Mouse (Mus musculus): ENCODE results near the gene Sc5d. TPM values are rescaled to one million over a fixed set of nuclear protein-coding genes. Genes with fewer than 3 reads are reported as not detected.

Sc5d gene
- polyA plus RNA-seq, 1 experiment from 2014 or later, result 77.6 TPM

DNA sequence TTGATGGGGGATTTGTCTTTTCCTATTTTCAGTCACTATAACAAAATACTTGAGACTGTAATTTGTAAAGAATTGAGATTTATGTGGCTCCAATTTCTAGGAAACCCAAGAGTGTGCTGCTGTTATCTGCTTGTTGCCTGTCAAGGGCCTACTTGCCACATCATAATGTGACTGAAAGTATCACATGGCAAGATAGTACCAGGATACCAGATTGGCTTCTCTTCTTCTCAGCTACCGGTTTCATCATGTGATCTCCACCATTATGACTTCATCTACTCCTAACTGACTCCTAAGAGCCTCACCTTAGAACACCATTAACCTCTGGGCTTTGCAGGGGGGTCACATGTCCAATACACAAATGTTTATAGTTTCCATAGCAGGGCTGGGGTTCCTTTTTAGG, 49.9 kb downstream of the Sc5d start:
- ATAC-seq (replicated peaks; ENCODE audit: low FRiP score, low TSS enrichment, low read depth), result no peak
- H3K36me3 ChIP-seq (ENCODE audit: control insufficient read depth, insufficient read depth, low read length), result no peaks in the 10 kb centered on the region
- H3K4me2 ChIP-seq (ENCODE audit: low read length), result no peak overlapping the region
- no peak overlapping the region for H3K4me3 ChIP-seq (ENCODE audit: low read depth, low read length)
- H3K27me3 ChIP-seq (replicated peaks; ENCODE audit: control insufficient read depth, insufficient read depth, low read length), result no peaks in the 10 kb centered on the region
- no peaks in the 10 kb centered on the region for H3K4me1 ChIP-seq (replicated peaks; ENCODE audit: control insufficient read depth, insufficient read depth, low read length)
- 96% methylated on average over 1 of the region's 1 CpGs for WGBS
- no peaks in the 10 kb centered on the region for H3K9me3 ChIP-seq (ENCODE audit: control insufficient read depth, low read length)
- no peak for DNase-seq (ENCODE audit: low spot score)
- no peak overlapping the region for H3K9ac ChIP-seq (ENCODE audit: low read length)
- no peak overlapping the region for H3K27ac ChIP-seq (ENCODE audit: low read depth)

DNA sequence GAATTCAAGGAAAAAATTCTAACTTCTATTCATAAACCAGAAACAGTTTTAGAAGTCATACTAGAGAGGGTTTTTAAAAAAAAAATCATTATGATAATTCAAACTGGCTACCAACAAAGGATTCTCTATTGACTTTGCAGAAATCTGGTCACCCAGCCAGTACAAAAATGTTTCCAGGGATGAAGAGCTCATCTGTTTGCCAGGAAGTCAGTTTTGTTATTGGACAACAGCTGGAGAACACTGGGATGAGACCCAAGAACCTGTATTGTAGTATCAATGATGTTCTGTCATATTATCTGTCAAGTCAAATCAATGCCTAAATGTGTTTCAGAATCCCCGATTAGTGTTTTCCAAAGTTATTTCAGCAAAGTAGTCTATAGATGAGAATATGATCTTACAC, 50.9 kb downstream of the Sc5d start:
- no peaks in the 10 kb centered on the region for H3K27me3 ChIP-seq (replicated peaks; ENCODE audit: control insufficient read depth, insufficient read depth, low read length)
- 77% methylated on average over 1 of the region's 1 CpGs for WGBS
- no peaks in the 10 kb centered on the region for H3K36me3 ChIP-seq (ENCODE audit: control insufficient read depth, insufficient read depth, low read length)
- no peaks in the 10 kb centered on the region for H3K9me3 ChIP-seq (ENCODE audit: control insufficient read depth, low read length)
- no peak overlapping the region for H3K4me2 ChIP-seq (ENCODE audit: low read length)
- ATAC-seq (replicated peaks; ENCODE audit: low FRiP score, low TSS enrichment, low read depth), result no peak
- H3K4me1 ChIP-seq (replicated peaks; ENCODE audit: control insufficient read depth, insufficient read depth, low read length), result no peaks in the 10 kb centered on the region
- no peak for DNase-seq (ENCODE audit: low spot score)
- no peak overlapping the region for H3K4me3 ChIP-seq (ENCODE audit: low read depth, low read length)
- H3K9ac ChIP-seq (ENCODE audit: low read length), result no peak overlapping the region
- H3K27ac ChIP-seq (ENCODE audit: low read depth), result no peak overlapping the region

DNA sequence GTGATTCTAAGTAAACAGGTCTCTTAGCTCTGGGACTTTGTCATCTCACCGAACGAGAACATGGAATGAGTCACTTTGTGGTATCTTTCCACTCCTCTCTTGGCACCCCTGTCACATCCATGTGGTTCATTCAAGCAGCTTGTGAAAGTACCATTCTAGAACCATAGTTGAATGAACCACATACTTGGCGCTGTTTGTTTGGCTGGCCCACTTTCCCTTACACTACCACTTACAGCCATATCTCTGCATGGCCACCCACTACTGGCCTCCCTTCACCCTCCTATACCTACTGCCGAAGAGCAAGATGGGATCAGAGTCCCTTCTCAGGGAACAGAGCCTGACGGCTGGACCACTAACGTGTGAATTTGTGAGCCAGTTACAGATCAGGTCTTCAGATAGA, 54.4 kb downstream of the Sc5d start:
- Histone ChIP-seq H3K4me2 (ENCODE audit: low read length) (no peak overlapping the region), H3K27me3 (replicated peaks; ENCODE audit: control insufficient read depth, insufficient read depth, low read length) (no peaks in the 10 kb centered on the region), H3K4me1 (replicated peaks; ENCODE audit: control insufficient read depth, insufficient read depth, low read length) (peaks cover 7% of the 10 kb centered on the region; the same call in 1 of the 2 replicates), H3K9ac (ENCODE audit: low read length) (no peak overlapping the region), H3K9me3 (ENCODE audit: control insufficient read depth, low read length) (no peaks in the 10 kb centered on the region), H3K36me3 (ENCODE audit: control insufficient read depth, insufficient read depth, low read length) (no peaks in the 10 kb centered on the region), H3K4me3 (ENCODE audit: low read depth, low read length) (no peak overlapping the region), H3K27ac (ENCODE audit: low read depth) (no peak overlapping the region)
- DNase-seq (ENCODE audit: low spot score) (no peak), ATAC-seq (replicated peaks; ENCODE audit: low FRiP score, low TSS enrichment, low read depth) (no peak)
- 73% methylated on average over 6 of the region's 6 CpGs for WGBS

DNA sequence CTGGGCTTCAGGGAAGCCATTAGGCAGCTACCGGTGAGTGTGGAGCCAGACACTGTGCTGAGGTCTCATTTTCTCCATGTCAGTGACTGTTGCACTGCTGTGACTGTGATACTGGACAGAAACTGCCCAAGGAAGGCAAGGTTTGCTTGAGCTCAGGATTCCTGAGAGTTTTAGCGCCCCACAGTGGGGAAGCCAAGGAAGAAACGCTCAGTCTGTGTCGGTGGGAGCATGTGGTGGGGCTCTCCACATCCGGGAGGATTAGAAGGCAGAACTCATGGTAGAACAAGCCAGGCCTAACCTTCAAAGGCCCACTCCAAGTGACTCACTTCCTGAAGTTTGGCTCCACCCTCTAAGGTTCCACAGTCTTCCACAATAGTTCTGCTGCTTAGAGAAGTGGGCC, 55.6 kb downstream of the Sc5d start:
- no peak overlapping the region for H3K27ac ChIP-seq (ENCODE audit: low read depth)
- no peaks in the 10 kb centered on the region for H3K36me3 ChIP-seq (ENCODE audit: control insufficient read depth, insufficient read depth, low read length)
- H3K9ac ChIP-seq (ENCODE audit: low read length), result no peak overlapping the region
- no peaks in the 10 kb centered on the region for H3K27me3 ChIP-seq (replicated peaks; ENCODE audit: control insufficient read depth, insufficient read depth, low read length)
- H3K4me3 ChIP-seq (ENCODE audit: low read depth, low read length), result no peak overlapping the region
- no peaks in the 10 kb centered on the region for H3K9me3 ChIP-seq (ENCODE audit: control insufficient read depth, low read length)
- peaks cover 7% of the 10 kb centered on the region; the same call in 1 of the 2 replicates for H3K4me1 ChIP-seq (replicated peaks; ENCODE audit: control insufficient read depth, insufficient read depth, low read length)
- no peak; the same call in 1 of the 2 replicates for ATAC-seq (replicated peaks; ENCODE audit: low FRiP score, low TSS enrichment, low read depth)
- no peak for DNase-seq (ENCODE audit: low spot score)
- H3K4me2 ChIP-seq (ENCODE audit: low read length), result no peak overlapping the region
- 48% methylated on average over 5 of the region's 5 CpGs for WGBS

DNA sequence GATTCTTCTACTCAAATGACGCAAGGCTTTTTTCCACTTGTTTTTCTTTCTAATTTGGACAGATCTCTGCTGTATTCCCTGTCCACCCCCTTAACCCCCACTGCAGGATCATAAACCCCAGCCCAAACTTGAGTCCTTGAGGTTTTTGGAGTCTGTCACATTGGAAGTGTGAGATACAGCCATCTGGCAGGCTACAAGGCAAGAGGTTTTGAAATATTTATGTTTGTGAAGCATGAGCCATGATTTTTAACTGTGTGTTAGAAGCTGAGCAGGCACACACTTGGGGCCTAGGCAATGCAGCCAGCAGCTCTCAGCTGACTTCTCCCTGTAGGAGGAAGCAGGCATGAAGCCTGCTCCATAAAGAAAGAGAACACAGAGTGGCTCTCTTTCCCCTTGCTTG, 57.3 kb downstream of the Sc5d start:
- DNase-seq (ENCODE audit: low spot score) (no peak), ATAC-seq (replicated peaks; ENCODE audit: low FRiP score, low TSS enrichment, low read depth) (no peak)
- Histone ChIP-seq H3K9ac (ENCODE audit: low read length) (no peak overlapping the region), H3K36me3 (ENCODE audit: control insufficient read depth, insufficient read depth, low read length) (no peaks in the 10 kb centered on the region), H3K4me3 (ENCODE audit: low read depth, low read length) (no peak overlapping the region), H3K4me2 (ENCODE audit: low read length) (no peak overlapping the region), H3K4me1 (replicated peaks; ENCODE audit: control insufficient read depth, insufficient read depth, low read length) (peaks cover 7% of the 10 kb centered on the region; the same call in 1 of the 2 replicates), H3K9me3 (ENCODE audit: control insufficient read depth, low read length) (no peaks in the 10 kb centered on the region), H3K27me3 (replicated peaks; ENCODE audit: control insufficient read depth, insufficient read depth, low read length) (no peaks in the 10 kb centered on the region), H3K27ac (ENCODE audit: low read depth) (peak overlapping the region; percentile 27; the same call in 1 of the 2 replicates)
- WGBS, result 65% methylated on average over 1 of the region's 1 CpGs

DNA sequence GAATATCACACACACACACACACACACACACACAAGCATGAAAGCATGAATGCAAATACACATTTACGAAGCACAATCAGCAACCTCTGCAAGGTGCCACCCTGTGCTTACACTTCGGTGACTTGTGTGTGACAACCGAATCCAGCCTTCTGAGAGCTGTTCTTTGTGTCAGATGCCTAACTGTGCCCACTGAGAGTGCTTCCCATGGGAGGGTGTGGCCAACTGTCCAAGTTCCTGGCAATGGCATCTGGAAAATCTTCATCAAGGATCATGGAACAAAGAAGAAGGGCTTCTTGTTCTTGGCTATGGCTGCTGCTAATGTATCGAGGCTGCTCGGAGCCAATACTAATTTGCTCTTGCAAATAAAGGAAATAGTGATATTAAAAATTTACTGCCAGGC, 61.8 kb downstream of the Sc5d start:
- DNase-seq (ENCODE audit: low spot score) (no peak), ATAC-seq (replicated peaks; ENCODE audit: low FRiP score, low TSS enrichment, low read depth) (no peak)
- WGBS, result 91% methylated on average over 5 of the region's 5 CpGs
- H3K9me3 ChIP-seq (ENCODE audit: control insufficient read depth, low read length), result no peaks in the 10 kb centered on the region
- no peaks in the 10 kb centered on the region for H3K27me3 ChIP-seq (replicated peaks; ENCODE audit: control insufficient read depth, insufficient read depth, low read length)
- H3K4me2 ChIP-seq (ENCODE audit: low read length), result no peak overlapping the region
- no peak overlapping the region for H3K27ac ChIP-seq (ENCODE audit: low read depth)
- H3K4me1 ChIP-seq (replicated peaks; ENCODE audit: control insufficient read depth, insufficient read depth, low read length), result peaks cover 7% of the 10 kb centered on the region; the same call in 1 of the 2 replicates
- H3K9ac ChIP-seq (ENCODE audit: low read length), result no peak overlapping the region
- H3K4me3 ChIP-seq (ENCODE audit: low read depth, low read length), result no peak overlapping the region
- no peaks in the 10 kb centered on the region for H3K36me3 ChIP-seq (ENCODE audit: control insufficient read depth, insufficient read depth, low read length)

Other genes starting within 250 kb of the Sc5d start
- gene Sorl1, start 140.0 kb downstream of the Sc5d start, polyA plus RNA-seq (2014; fragmentation: Nextera tagmentation; extraction: Ambion mirVana), result 11.7 and 12.2 TPM in 2 replicates
- 0.30 and 0.71 TPM in 2 replicates for gene Tecta, start 135.7 kb upstream of the Sc5d start, polyA plus RNA-seq (2014; fragmentation: Nextera tagmentation; extraction: Ambion mirVana)
- 5.9 and 6.4 TPM in 2 replicates for gene Tbcel, start 243.6 kb upstream of the Sc5d start, polyA plus RNA-seq (2014; fragmentation: Nextera tagmentation; extraction: Ambion mirVana)

Measured in intestine, embryonic 14.5 days (tissue).